Mouse (Mus musculus) liver, embryonic 15.5 days (tissue): Measurements from ENCODE around the gene Atp6v1b1. TPM values are rescaled to one million over a fixed set of nuclear protein-coding genes. Genes with fewer than 3 reads are reported as not detected.

Experiments
- ATAC-seq: fragments of 200-750 bp; cut with Nextera tagmentation; 2 replicates; pipeline ENCODE4 v1.8.0; 2017; ENCODE audit warnings: moderate number of reproducible peaks, mild to moderate bottlenecking, moderate library complexity; ENCODE audit not compliant: insufficient read depth
- H3K27ac ChIP-seq: fragments of 300-500 bp; sonication (generic); replicated peaks from 2 replicates; pipeline ENCODE4 v1.5.1; 2015; ENCODE audit warnings: mild to moderate bottlenecking, inconsistent platforms
- H3K27me3 ChIP-seq: fragments of 300-500 bp; sonication (generic); 2 replicates; pipeline ENCODE4 v1.6.1; 2015; ENCODE audit warnings: mild to moderate bottlenecking, inconsistent platforms
- H3K36me3 ChIP-seq: fragments of 300-500 bp; sonication (generic); replicated peaks from 2 replicates; pipeline ENCODE4 v1.6.1; 2015; ENCODE audit warnings: moderate library complexity, mild to moderate bottlenecking, inconsistent platforms
- H3K4me1 ChIP-seq: fragments of 300-500 bp; sonication (generic); replicated peaks from 2 replicates; pipeline ENCODE4 v1.6.1; 2015; ENCODE audit warnings: inconsistent platforms
- H3K4me2 ChIP-seq: fragments of 300-500 bp; sonication (generic); 2 replicates; pipeline ENCODE4 v1.6.1; 2015; ENCODE audit warnings: moderate library complexity, mild to moderate bottlenecking, inconsistent platforms
- H3K4me3 ChIP-seq: fragments of 300-500 bp; sonication (generic); replicated peaks from 2 replicates; pipeline ENCODE4 v1.5.1; 2015; ENCODE audit warnings: mild to moderate bottlenecking, inconsistent platforms
- H3K9ac ChIP-seq: fragments of 300-500 bp; sonication (generic); 2 replicates; pipeline ENCODE4 v1.6.1; 2015; ENCODE audit warnings: moderate library complexity, mild to moderate bottlenecking, inconsistent platforms
- H3K9me3 ChIP-seq: fragments of 300-500 bp; sonication (generic); replicated peaks from 2 replicates; pipeline ENCODE4 v1.6.1; 2016; ENCODE audit warnings: inconsistent platforms
- WGBS: fragments of 180-500 bp; shearing (Covaris S2); methylation state at CpG from one replicate; pipeline ENCODE4 v1.1.7; 2015; ENCODE audit warnings: mixed read lengths; ENCODE audit not compliant: insufficient replicate concordance; 5-methylcytosine and 5-hydroxymethylcytosine counted together
- polyA plus RNA-seq: library from polyadenylated mRNA; unstranded; fragments of >200 nt; fragmentation: Nextera tagmentation; extraction: Ambion mirVana; gene quantifications from 2 replicates; pipeline ENCODE4 v1.2.1, GENCODE M21; 2015

Gene Atp6v1b1
- polyA plus RNA-seq, 1 experiment from 2014 or later = not detected

DNA sequence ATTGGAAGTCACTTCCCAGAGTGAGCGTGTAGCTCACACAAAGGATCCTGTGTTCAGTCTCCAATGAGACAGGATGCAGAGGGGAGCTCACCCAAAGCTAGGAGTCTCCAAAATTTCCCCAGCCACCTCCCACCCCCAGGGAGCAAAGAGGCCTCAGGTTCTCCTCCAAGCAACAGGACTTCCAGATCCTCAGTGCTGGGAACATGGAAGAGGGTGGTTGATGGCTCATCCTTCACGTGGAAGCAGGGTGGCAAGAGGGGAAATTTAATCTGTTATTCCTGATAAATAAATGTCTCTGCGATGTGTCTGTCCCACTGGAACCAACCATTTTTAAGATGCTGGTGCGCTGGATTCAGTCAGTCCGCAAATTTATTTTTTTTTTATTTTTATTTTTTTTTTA is 38.1 kb upstream of the Atp6v1b1 start:
- H3K4me2 ChIP-seq = no peak overlapping the region
- no peak for ATAC-seq
- H3K4me3 ChIP-seq = no peak overlapping the region
- H3K9ac ChIP-seq = no peak overlapping the region
- H3K9me3 ChIP-seq = no peaks in the 10 kb centered on the region
- H3K27me3 ChIP-seq = peaks cover 96% of the 10 kb centered on the region
- WGBS = 11% methylated on average over 5 of the region's 5 CpGs
- H3K36me3 ChIP-seq = no peaks in the 10 kb centered on the region
- H3K27ac ChIP-seq = no peak overlapping the region
- no peaks in the 10 kb centered on the region for H3K4me1 ChIP-seq

GRCm38 (mm10) chr6:83707738-83708510 is 34.9 kb upstream of the Atp6v1b1 start:
- no peak overlapping the region for H3K4me2 ChIP-seq
- H3K27me3 ChIP-seq = peaks cover 99% of the 10 kb centered on the region
- H3K4me3 ChIP-seq = no peak overlapping the region
- no peak overlapping the region for H3K9ac ChIP-seq
- H3K36me3 ChIP-seq = no peaks in the 10 kb centered on the region
- no peak overlapping the region for H3K27ac ChIP-seq
- 5% methylated on average over 6 of the region's 6 CpGs for WGBS
- peaks cover 13% of the 10 kb centered on the region for H3K4me1 ChIP-seq
- no peak for ATAC-seq
- no peaks in the 10 kb centered on the region for H3K9me3 ChIP-seq

DNA sequence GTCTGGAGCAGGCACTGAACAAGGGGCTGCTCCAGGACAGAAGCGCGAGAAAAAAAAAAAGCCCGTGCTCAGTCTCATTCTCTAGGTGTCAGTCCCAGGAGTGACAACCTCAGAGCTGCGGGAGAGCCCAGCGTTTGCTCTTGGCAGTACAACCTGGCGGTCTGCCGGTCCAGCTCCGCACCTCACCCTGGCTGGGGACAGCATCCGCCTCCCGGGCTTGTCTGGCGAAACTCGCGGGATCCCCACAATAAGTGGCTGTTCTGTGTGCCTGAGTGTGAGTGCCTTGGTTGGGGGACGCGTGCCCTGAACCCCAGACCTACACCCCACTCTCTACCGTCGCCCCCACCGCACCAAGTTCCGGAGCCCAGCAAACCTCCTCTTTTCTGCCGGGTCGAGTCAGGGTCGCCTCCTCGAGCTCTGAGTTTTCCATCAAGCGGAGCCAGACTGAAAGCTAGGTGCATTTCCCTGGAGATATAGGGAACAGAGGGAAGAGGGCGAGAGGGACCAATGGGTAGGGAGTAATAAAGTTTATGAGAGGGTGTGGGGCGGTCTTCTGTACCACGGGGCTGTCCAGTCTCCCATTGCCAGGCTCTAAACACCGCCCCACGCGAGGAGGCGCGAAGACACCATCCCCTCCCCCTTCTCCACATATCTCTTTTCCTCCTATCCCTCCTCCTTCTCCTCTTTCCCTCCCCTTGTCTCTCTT is 32.3 kb upstream of the Atp6v1b1 start:
- Histone ChIP-seq H3K4me2 (peak overlapping the region; percentile 62), H3K27me3 (peaks cover 100% of the 10 kb centered on the region), H3K9ac (no peak overlapping the region), H3K36me3 (no peaks in the 10 kb centered on the region), H3K4me3 (peak overlapping the region; percentile 32), H3K4me1 (peaks cover 13% of the 10 kb centered on the region), H3K9me3 (no peaks in the 10 kb centered on the region), H3K27ac (no peak overlapping the region)
- no peak for ATAC-seq
- WGBS = under 1% methylated on average over 32 of the region's 32 CpGs

- ATAC-seq = peak; percentile 56; the same call in 1 of the 2 replicates
- no peaks in the 10 kb centered on the region for H3K9me3 ChIP-seq
- H3K9ac ChIP-seq = no peak within 1 kb of the TSS
- peak within 1 kb of the TSS; percentile 32 for H3K4me3 ChIP-seq
- 1% methylated on average over 46 of the region's 46 CpGs for WGBS
- H3K27me3 ChIP-seq = peaks cover 100% of the 10 kb centered on the region
- H3K4me2 ChIP-seq = peak within 1 kb of the TSS; percentile 62
- H3K27ac ChIP-seq = no peak within 1 kb of the TSS
- H3K36me3 ChIP-seq = no peaks in the 10 kb centered on the region
- peaks cover 13% of the 10 kb centered on the region for H3K4me1 ChIP-seq
These were observed 31.6 kb upstream of the Atp6v1b1 start, which contains the start of gene Vax2 for GRCm38 (mm10) chr6:83711067-83711675. TSS of gene Vax2 (plus strand) at chr6:83711264.

DNA sequence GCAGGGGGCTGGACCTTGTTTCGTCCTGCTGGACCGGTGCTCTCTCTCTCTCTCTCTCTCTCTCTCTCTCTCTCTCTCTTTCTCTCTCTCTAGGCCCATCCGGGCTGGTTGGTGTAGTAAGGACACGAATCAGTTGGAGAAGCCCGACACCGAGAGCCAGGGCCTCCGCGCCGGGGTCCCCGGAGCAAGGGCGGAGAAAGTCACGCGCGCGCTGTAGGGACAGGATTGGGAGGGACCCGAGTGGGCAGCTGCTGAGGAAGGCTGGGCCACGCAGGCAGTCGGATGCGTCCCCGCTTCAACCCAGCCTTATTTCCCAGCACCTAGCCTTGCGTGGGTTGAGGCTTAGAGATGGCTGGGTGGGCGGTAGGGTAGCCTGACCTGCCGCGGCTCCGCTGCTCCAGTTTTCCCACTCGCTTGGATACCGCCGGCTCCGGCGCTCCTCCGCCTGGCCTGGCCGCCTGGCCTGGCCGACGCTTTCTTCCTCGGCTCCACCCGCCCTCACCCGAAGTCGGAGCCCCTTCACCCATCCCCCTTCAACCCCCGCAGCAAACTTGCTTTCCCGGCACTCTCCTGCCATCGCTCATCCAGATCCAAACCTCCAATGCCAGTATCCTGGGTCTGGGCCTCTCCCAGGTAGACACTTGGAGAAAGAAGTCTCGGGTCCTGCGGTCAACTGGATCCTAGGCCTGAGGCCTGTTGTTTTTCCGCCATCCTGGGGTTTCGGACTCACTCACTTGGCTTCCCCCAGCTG is 30.9 kb upstream of the Atp6v1b1 start:
- Histone ChIP-seq H3K4me3 (no peak overlapping the region), H3K27me3 (peaks cover 100% of the 10 kb centered on the region), H3K4me1 (peaks cover 13% of the 10 kb centered on the region), H3K9me3 (no peaks in the 10 kb centered on the region), H3K9ac (no peak overlapping the region), H3K4me2 (peak overlapping the region; percentile 62; the same call in 1 of the 2 replicates), H3K36me3 (no peaks in the 10 kb centered on the region), H3K27ac (no peak overlapping the region)
- no peak for ATAC-seq
- 5% methylated on average over 45 of the region's 45 CpGs for WGBS

DNA sequence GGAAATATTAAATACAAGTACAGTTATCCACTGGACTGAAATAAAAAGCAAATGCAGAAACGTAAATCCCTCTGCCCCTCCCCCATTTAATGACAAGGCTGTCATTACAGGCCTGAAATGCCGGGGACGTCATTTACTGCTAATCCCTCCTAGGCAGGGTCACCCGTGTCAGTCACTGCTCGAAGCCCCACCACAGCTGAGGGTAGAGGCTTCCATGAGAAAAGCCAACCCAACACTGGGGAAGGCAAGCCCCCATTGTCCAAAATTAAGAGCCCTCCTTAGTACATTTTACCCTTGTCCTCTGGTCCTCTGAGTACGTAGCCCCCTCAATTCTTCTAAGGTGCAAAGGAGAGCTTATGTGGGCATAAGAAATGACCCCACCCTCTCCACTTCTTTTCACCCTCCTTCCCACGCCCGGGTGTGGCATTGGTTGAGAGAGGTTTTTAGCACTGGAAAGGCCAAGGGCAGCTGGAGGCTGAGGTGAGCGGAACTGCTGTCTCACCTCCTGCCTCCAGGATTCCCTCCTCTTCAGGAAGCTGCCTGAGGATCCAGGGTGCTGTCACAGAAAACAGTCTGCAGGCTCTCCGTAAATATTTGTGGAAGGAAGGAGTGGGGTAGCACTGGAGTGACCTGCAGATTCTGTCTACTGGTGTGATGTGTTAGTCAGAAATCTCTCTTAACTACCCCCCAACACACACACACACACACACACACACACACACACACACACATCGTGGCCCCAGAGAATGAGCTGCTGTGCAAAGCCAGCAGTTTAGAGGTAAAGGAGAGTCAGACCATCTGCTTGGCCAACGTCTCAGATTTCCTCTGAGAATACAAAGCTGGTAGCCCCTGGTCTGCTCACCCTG is 29.3 kb upstream of the Atp6v1b1 start:
- Histone ChIP-seq H3K4me1 (peaks cover 13% of the 10 kb centered on the region), H3K4me2 (no peak overlapping the region), H3K4me3 (no peak overlapping the region), H3K9ac (no peak overlapping the region), H3K27ac (no peak overlapping the region), H3K36me3 (no peaks in the 10 kb centered on the region), H3K9me3 (no peaks in the 10 kb centered on the region), H3K27me3 (peaks cover 100% of the 10 kb centered on the region)
- 5% methylated on average over 12 of the region's 12 CpGs for WGBS
- no peak for ATAC-seq

DNA sequence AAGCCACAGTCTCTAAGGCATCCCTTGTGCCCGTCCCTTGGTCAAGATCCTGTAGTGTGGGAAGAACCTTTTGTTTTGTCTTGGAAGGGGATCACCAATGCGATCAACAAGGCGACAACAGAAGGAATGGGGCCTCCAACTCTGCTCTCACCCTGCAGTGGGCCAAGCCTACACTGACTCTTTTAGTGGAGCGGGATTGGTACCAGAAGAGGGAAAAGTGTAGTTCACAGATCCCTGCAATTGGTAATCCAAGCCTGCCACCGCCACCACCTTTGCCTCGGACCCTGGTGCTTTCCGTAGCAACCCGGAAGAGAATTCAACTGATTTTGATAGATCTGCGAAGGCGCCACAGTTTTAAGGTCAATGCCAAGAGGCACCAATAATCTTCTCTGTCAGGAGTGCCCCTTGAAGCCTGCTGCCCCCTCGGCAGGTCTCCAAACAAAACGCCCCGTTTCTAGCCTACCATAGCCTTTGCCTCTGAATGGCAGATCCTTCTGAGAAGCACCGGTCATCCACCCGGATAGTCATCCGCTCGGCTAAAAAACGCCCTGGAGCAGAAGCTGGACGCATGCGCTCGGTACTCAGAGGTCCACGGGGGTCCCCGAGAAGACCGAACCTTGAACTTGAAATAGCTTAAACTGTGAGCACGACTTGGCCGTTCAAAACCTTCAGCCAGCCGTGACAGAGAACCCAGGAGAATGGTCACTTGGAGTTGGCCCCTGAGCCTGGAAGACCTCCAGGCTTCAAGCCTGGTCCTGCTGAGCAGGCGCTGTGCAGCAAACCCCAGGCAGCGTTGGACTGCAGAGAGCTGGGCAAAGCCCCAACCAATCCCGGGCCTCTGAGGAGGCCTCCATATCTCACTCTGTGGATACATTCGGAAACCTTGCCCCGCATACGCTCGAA is 28.3 kb upstream of the Atp6v1b1 start:
- no peaks in the 10 kb centered on the region for H3K9me3 ChIP-seq
- no peak overlapping the region for H3K4me3 ChIP-seq
- H3K4me2 ChIP-seq = no peak overlapping the region
- no peaks in the 10 kb centered on the region for H3K36me3 ChIP-seq
- 3% methylated on average over 34 of the region's 34 CpGs for WGBS
- no peak for ATAC-seq
- peaks cover 13% of the 10 kb centered on the region for H3K4me1 ChIP-seq
- H3K9ac ChIP-seq = no peak overlapping the region
- H3K27me3 ChIP-seq = peaks cover 99% of the 10 kb centered on the region
- H3K27ac ChIP-seq = no peak overlapping the region

DNA sequence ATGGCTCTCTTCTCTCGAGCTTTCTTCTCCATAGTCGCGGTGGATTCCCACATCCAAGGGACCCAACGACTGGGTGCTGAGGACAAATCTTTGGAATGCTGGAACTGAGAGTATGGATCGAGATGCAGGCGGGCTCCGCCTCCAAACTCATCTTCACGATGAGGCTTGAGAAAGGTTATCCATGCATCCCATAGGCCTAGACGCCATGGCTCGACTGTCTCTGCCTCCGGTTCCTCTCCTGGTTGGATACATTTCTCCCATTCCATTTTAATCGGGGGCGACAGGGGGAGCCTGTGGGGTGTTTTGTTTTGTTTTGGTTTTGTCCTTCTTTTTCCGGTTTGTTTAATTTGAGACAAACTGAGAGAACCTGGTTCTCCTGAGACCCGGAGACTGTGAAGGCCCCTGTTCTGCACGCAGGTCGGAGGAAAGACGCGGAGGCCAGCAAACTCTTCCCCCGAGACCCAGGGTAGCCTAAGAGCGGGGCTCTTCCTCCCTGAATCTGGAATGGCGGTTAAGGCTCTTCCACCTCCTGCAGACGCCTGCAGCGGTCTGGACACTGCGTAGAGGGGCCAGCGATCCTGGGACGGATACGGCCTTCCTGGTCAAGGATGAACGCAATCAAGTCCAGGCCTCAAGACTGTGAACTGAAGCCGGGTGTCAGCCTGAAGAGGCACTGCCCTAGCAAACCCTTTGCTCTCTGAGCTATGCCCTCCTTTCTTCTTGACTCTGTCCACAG is 27.2 kb upstream of the Atp6v1b1 start:
- Histone ChIP-seq H3K9me3 (no peaks in the 10 kb centered on the region), H3K27me3 (peaks cover 99% of the 10 kb centered on the region), H3K4me3 (no peak overlapping the region), H3K4me1 (peaks cover 10% of the 10 kb centered on the region), H3K4me2 (no peak overlapping the region), H3K27ac (no peak overlapping the region), H3K36me3 (no peaks in the 10 kb centered on the region), H3K9ac (no peak overlapping the region)
- no peak for ATAC-seq
- WGBS = 3% methylated on average over 30 of the region's 30 CpGs

DNA sequence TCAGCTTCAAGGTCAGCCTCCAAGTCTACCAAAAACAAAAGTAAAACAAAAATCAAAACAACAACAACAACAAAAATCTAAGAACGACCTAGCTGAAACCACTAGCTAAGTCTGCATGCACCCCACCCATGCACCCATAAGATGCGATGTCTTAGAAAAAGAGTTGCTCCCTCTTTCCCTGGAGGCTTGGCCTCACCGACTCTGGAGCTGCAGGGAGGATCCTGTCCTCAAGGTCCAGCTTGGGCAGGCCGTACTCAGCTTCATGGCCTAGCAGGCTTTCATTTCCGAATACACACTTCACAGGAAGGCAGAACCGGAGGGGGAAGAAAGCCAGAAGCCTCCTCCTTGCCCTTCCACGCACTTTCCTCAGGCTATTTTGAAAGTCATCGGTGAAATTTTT is 25.8 kb upstream of the Atp6v1b1 start:
- no peak for ATAC-seq
- H3K36me3 ChIP-seq = no peaks in the 10 kb centered on the region
- no peaks in the 10 kb centered on the region for H3K9me3 ChIP-seq
- H3K4me1 ChIP-seq = no peaks in the 10 kb centered on the region
- no peak overlapping the region for H3K4me3 ChIP-seq
- H3K9ac ChIP-seq = no peak overlapping the region
- WGBS = 1% methylated on average over 8 of the region's 8 CpGs
- peaks cover 99% of the 10 kb centered on the region for H3K27me3 ChIP-seq
- no peak overlapping the region for H3K27ac ChIP-seq
- H3K4me2 ChIP-seq = no peak overlapping the region
